Mouse (Mus musculus): Measurements from ENCODE around the gene Nfkbil1.

Nfkbil1 gene

GRCm38 (mm10) chr17:35204494-35205379 is 30.9 kb downstream of the Nfkbil1 start, which contains the start of gene Lta:
TSS of gene Lta (minus strand) at chr17:35205351.
- DNase-seq (ENCODE audit: extremely low read depth, insufficient read length, low spot score) = no peak

GRCm38 (mm10) chr17:35202442-35202841 is 33.1 kb downstream of the Nfkbil1 start:
- DNase-seq (ENCODE audit: extremely low read depth, insufficient read length, low spot score) = no peak

- no peak for DNase-seq (ENCODE audit: extremely low read depth, insufficient read length, low spot score)
Observed at GRCm38 (mm10) chr17:35201787-35202186, 33.8 kb downstream of the Nfkbil1 start, which contains the start of gene Tnf. TSS of gene Tnf (minus strand) at chr17:35202007.

- DNase-seq (ENCODE audit: extremely low read depth, insufficient read length, low spot score) = no peak
Observed at GRCm38 (mm10) chr17:35201128-35201527, 34.5 kb downstream of the Nfkbil1 start.

GRCm38 (mm10) chr17:35200398-35200797 is 35.2 kb downstream of the Nfkbil1 start:
- DNase-seq (ENCODE audit: extremely low read depth, insufficient read length, low spot score) = peak; percentile 40

GRCm38 (mm10) chr17:35198946-35199345 is 36.6 kb downstream of the Nfkbil1 start:
- no peak for DNase-seq (ENCODE audit: extremely low read depth, insufficient read length, low spot score)

- no peak for DNase-seq (ENCODE audit: extremely low read depth, insufficient read length, low spot score)
Observed at GRCm38 (mm10) chr17:35198029-35198428, 37.6 kb downstream of the Nfkbil1 start.

GRCm38 (mm10) chr17:35197126-35197525 is 38.5 kb downstream of the Nfkbil1 start:
- DNase-seq (ENCODE audit: extremely low read depth, insufficient read length, low spot score) = no peak

- no peak for DNase-seq (ENCODE audit: extremely low read depth, insufficient read length, low spot score)
Observed at GRCm38 (mm10) chr17:35196321-35196641, 39.3 kb downstream of the Nfkbil1 start.

- DNase-seq (ENCODE audit: extremely low read depth, insufficient read length, low spot score) = no peak
Observed at GRCm38 (mm10) chr17:35195631-35196320, 39.8 kb downstream of the Nfkbil1 start.

- no peak for DNase-seq (ENCODE audit: extremely low read depth, insufficient read length, low spot score)
Observed at GRCm38 (mm10) chr17:35194844-35195630, 40.6 kb downstream of the Nfkbil1 start.

- DNase-seq (ENCODE audit: extremely low read depth, insufficient read length, low spot score) = no peak
Observed at GRCm38 (mm10) chr17:35193881-35194843, 41.4 kb downstream of the Nfkbil1 start, which contains the start of gene Ltb. TSS of gene Ltb (plus strand) at chr17:35194439.

GRCm38 (mm10) chr17:35192924-35193323 is 42.7 kb downstream of the Nfkbil1 start:
- no peak for DNase-seq (ENCODE audit: extremely low read depth, insufficient read length, low spot score)

GRCm38 (mm10) chr17:35191723-35192122 is 43.9 kb downstream of the Nfkbil1 start:
- DNase-seq (ENCODE audit: extremely low read depth, insufficient read length, low spot score) = no peak

- DNase-seq (ENCODE audit: extremely low read depth, insufficient read length, low spot score) = no peak
Observed at GRCm38 (mm10) chr17:35190096-35190495, 45.5 kb downstream of the Nfkbil1 start.

- no peak for DNase-seq (ENCODE audit: extremely low read depth, insufficient read length, low spot score)
Observed at GRCm38 (mm10) chr17:35189186-35189585, 46.4 kb downstream of the Nfkbil1 start.

GRCm38 (mm10) chr17:35187959-35188610 is 47.5 kb downstream of the Nfkbil1 start, which contains the start of gene Lst1:
TSS of gene Lst1 (minus strand) at chr17:35188439.
- DNase-seq (ENCODE audit: extremely low read depth, insufficient read length, low spot score) = no peak

- DNase-seq (ENCODE audit: extremely low read depth, insufficient read length, low spot score) = no peak
Observed at GRCm38 (mm10) chr17:35187345-35187744, 48.2 kb downstream of the Nfkbil1 start.

GRCm38 (mm10) chr17:35186681-35187080 is 48.9 kb downstream of the Nfkbil1 start:
- no peak for DNase-seq (ENCODE audit: extremely low read depth, insufficient read length, low spot score)

Data from 3134 (cell line).